Mouse (Mus musculus): ENCODE data around the gene Ube2f. TPM values are rescaled to one million over a fixed set of nuclear protein-coding genes. Genes with fewer than 3 reads are reported as not detected.

The Ube2f gene
- polyA plus RNA-seq, 1 experiment from 2014 or later = 84.5 TPM

DNA sequence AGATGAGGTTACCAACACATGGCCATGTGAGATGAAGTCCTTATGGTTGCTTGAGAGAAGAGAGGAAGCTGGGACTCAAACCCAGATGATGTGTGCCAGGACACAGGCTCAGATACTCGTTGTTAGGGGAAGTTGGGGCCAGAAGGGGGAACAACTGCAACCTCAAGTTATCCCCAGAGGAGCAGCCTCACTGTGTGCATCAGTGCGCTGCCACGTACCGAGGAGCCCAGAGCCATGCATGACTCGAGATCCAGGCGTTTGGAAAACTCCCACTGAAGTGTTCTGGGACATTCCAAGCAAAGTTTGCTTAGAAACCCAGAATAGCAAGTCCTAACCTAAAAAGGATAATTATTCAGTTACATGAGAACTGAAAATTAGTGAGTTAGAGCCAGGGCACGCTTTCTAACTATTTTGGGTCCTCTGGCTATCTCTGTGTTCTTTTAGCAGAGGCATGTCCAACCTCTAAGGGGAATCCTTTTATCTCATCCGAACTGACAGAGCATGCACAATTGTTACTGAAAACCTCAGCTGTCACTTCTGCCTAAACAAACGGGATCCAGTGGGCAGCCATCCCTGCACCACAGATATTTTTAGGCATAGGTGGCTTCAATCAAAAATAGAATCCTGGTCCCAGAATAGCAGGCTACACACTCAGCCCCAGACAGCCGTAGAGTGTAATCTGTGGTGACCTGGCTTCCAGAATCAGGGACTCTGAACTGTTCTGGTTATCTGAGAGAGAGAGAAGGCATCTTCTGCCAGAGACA, 33.4 kb upstream of the Ube2f start:
- no peak overlapping the region for H3K27ac ChIP-seq
- WGBS = 77% methylated on average over 10 of the region's 10 CpGs
- no peak for DNase-seq (ENCODE audit: low spot score)

DNA sequence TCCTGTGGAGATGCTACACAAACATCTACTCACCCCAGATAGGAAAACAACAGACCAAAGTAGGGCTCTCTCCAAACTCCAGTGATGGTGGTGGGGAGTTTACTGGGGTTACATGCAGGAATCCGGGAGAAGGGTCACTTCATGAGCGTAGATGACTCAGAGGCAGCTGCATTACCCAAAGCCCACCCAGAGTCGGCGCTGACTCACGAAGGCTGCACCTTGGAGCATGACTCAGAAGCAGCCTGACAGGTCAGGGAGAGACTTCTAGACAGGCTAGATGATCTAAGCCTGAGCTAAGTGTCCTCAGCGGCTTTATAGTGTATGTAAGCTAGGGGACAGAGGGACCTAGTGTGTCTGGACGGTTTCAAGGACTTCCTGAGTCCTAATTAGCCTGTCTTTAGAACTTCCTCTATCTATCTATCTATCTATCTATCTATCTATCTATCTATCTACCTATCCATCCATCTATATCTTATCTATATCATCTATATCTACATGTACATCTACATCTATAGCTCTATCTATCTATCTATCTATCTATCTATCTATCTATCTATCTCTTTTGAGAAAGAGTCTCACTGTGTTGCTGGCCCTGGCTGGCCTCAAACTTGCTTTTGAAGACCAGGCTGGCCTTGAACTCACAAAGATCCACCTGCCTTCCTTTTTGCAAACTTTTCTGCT, 30.3 kb upstream of the Ube2f start:
- no peak overlapping the region for H3K4me3 ChIP-seq
- no peaks in the 10 kb centered on the region for H3K27me3 ChIP-seq (ENCODE audit: low read depth, poor library complexity, severe bottlenecking)
- no peaks in the 10 kb centered on the region for H3K9me3 ChIP-seq (replicated peaks)
- whole genome bisulfite sequencing = 89% methylated on average over 7 of the region's 7 CpGs
- no peak overlapping the region for H3K27ac ChIP-seq
- no peaks in the 10 kb centered on the region for H3K36me3 ChIP-seq
- no peak for DNase-seq (ENCODE audit: low spot score)
- H3K4me1 ChIP-seq = no peaks in the 10 kb centered on the region

More for the DNA sequence above, 33.4 kb upstream of the Ube2f start:
- no peaks in the 10 kb centered on the region for H3K27me3 ChIP-seq (ENCODE audit: low read depth, poor library complexity, severe bottlenecking)
- no peaks in the 10 kb centered on the region for H3K9me3 ChIP-seq (replicated peaks)
- H3K36me3 ChIP-seq = no peaks in the 10 kb centered on the region
- peaks cover 9% of the 10 kb centered on the region for H3K4me1 ChIP-seq
- H3K4me3 ChIP-seq = no peak overlapping the region

DNA sequence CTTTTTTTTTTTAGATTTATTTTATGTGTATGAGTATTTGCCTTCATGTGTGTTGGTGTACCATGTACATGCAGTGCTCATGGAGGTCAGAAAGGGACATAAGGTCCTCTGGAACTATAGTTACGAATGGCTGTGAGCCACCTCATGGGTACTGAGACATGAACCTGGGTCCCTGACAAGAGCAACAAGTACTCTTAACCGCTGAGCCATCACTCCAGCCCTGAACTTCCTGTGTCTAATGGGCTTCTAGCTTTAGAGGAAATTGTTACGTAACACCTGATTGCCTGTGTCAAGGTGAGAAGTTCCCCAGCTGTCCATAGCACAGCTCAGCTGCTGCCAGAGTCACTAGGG, 29.8 kb upstream of the Ube2f start:
- no peak for DNase-seq (ENCODE audit: low spot score)
- Histone ChIP-seq H3K36me3 (no peaks in the 10 kb centered on the region), H3K27me3 (ENCODE audit: low read depth, poor library complexity, severe bottlenecking) (no peaks in the 10 kb centered on the region), H3K27ac (no peak overlapping the region), H3K4me3 (no peak overlapping the region), H3K4me1 (no peaks in the 10 kb centered on the region), H3K9me3 (replicated peaks) (no peaks in the 10 kb centered on the region)
- WGBS = 81% methylated on average over 3 of the region's 3 CpGs

DNA sequence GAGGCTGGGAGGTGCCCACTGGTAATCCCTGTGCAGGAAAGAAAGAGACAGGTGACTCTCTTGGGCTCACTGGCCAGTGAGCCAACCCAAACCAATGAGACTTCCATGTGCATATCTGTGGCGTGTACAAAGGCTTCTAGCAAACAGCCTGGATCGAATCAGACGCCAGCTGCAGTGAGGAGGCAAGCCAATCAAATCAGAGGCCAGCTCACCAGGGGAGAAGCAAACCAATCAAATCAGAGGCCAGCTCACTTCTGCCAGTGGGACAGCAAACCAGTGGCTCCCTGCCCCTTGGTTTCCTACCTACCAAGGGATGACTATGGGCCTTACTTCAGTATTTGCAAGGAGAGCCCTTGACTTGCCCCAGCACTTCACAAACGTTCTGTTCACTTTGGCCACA, 23.5 kb upstream of the Ube2f start:
- WGBS = 78% methylated on average over 4 of the region's 4 CpGs
- DNase-seq (ENCODE audit: low spot score) = no peak
- peaks cover 28% of the 10 kb centered on the region for H3K4me1 ChIP-seq
- H3K9me3 ChIP-seq (replicated peaks) = no peaks in the 10 kb centered on the region
- no peak overlapping the region for H3K27ac ChIP-seq
- H3K36me3 ChIP-seq = no peaks in the 10 kb centered on the region
- H3K27me3 ChIP-seq (ENCODE audit: low read depth, poor library complexity, severe bottlenecking) = no peaks in the 10 kb centered on the region
- H3K4me3 ChIP-seq = no peak overlapping the region

- Histone ChIP-seq H3K4me1 (peaks cover 28% of the 10 kb centered on the region), H3K4me3 (no peak overlapping the region), H3K9me3 (replicated peaks) (no peaks in the 10 kb centered on the region), H3K27ac (peak overlapping the region; percentile 54; the same call in 1 of the 2 replicates), H3K27me3 (ENCODE audit: low read depth, poor library complexity, severe bottlenecking) (no peaks in the 10 kb centered on the region), H3K36me3 (no peaks in the 10 kb centered on the region)
- 54% methylated on average over 15 of the region's 15 CpGs for WGBS
- DNase-seq (ENCODE audit: low spot score) = no peak
Measured at GRCm38 (mm10) chr1:91227381-91228054, 22.6 kb upstream of the Ube2f start.

DNA sequence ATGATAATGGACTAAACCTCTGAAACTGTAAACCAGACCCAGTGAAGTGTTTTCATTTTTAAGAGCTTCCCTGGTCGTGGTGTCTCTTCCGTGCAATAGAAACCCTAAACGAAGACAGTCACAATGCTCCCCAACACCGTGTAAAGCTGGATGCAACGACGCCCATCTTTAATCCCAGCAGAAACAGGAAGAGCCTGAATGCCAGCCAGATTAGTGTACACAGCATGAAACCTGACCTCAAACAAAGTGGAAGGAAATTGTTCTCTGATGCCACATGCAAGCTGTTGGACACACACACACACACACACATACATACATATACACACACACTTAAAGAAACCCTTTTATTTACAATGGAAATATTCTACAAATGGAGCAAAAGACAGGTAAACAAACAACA, 19.0 kb upstream of the Ube2f start:
- no peaks in the 10 kb centered on the region for H3K27me3 ChIP-seq (ENCODE audit: low read depth, poor library complexity, severe bottlenecking)
- no peak overlapping the region for H3K4me3 ChIP-seq
- H3K9me3 ChIP-seq (replicated peaks) = no peaks in the 10 kb centered on the region
- peaks cover 28% of the 10 kb centered on the region for H3K4me1 ChIP-seq
- no peaks in the 10 kb centered on the region for H3K36me3 ChIP-seq
- WGBS = 83% methylated on average over 6 of the region's 6 CpGs
- no peak for DNase-seq (ENCODE audit: low spot score)
- no peak overlapping the region for H3K27ac ChIP-seq

DNA sequence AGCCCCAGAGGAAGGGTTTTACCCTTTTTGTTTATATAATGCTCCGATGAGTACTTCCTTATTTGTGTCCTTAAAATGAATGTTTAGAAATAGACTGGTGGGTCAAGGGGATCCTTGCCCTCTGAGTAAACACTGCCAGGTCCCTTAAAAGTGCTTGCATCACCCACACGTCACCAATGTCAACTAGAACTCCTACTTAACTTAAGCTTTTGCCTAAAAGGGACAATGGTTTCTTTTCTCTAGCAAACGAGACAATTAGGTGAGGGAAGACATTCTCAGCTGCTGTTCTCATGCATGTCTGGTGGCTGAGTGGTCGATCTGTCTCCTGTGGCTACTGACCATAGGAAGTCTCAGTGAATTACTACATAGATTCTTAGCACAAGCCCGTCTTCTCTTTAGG, 18.2 kb upstream of the Ube2f start:
- no peak overlapping the region for H3K27ac ChIP-seq
- DNase-seq (ENCODE audit: low spot score) = no peak

DNA sequence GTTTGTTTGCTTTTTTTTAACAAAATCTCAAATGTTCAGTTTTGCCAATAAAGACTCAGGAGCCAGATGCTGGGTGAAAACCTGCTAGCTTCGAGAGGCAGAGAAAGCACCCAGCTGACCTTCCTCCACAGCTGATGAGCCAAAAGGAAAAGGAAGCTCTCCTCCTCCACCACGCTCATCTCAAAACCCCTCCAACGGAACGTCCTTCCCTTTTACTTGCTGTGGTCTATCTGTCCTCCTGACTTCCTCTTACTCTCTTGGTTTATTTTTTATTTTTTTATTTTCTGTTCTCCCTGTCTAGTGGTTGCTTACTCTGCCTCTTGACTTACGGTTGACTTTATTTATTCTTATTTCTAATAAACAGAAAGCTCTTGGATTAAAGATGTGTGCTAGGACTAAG, 14.7 kb upstream of the Ube2f start:
- Histone ChIP-seq H3K4me1 (peaks cover 5% of the 10 kb centered on the region; the same call in 1 of the 2 replicates), H3K27me3 (ENCODE audit: low read depth, poor library complexity, severe bottlenecking) (no peaks in the 10 kb centered on the region), H3K9me3 (replicated peaks) (no peaks in the 10 kb centered on the region), H3K36me3 (no peaks in the 10 kb centered on the region), H3K27ac (no peak overlapping the region), H3K4me3 (no peak overlapping the region)
- 74% methylated on average over 5 of the region's 5 CpGs for WGBS
- no peak for DNase-seq (ENCODE audit: low spot score)

More for the DNA sequence above, 18.2 kb upstream of the Ube2f start:
- Histone ChIP-seq H3K27me3 (ENCODE audit: low read depth, poor library complexity, severe bottlenecking) (no peaks in the 10 kb centered on the region), H3K36me3 (no peaks in the 10 kb centered on the region), H3K9me3 (replicated peaks) (no peaks in the 10 kb centered on the region), H3K4me3 (no peak overlapping the region), H3K4me1 (peaks cover 21% of the 10 kb centered on the region)
- 70% methylated on average over 5 of the region's 5 CpGs for WGBS

- no peak overlapping the region for H3K27ac ChIP-seq
- no peak overlapping the region for H3K4me3 ChIP-seq
- no peak for DNase-seq (ENCODE audit: low spot score)
- no peaks in the 10 kb centered on the region for H3K36me3 ChIP-seq
- H3K9me3 ChIP-seq (replicated peaks) = no peaks in the 10 kb centered on the region
- H3K27me3 ChIP-seq (ENCODE audit: low read depth, poor library complexity, severe bottlenecking) = peaks cover 4% of the 10 kb centered on the region; the same call in 1 of the 2 replicates
- no peaks in the 10 kb centered on the region for H3K4me1 ChIP-seq
- 75% methylated on average over 6 of the region's 6 CpGs for WGBS
Measured at GRCm38 (mm10) chr1:91237676-91238075, 12.4 kb upstream of the Ube2f start.

DNA sequence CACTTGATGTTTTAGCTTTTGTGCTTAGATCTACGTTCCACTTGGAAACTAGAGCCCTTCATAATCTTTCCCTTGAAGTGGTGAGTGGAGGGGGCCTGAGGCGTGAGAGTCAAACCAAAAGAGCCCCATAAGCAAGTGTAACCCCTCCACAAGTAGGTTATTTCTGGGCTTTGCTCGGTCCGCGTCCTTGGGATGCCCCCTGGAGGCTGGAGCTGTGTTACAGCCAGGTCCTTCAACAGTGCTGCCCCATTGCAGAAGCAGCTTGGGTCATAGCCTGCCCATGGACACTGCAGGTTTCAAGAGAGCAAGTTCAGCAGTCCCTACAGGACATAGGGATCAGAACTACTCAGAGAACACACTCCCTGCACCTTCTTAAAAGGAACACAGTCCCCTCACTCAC, 11.0 kb upstream of the Ube2f start:
- DNase-seq (ENCODE audit: low spot score) = peak; percentile 53
- H3K4me1 ChIP-seq = no peaks in the 10 kb centered on the region
- H3K27ac ChIP-seq = no peak overlapping the region
- no peak overlapping the region for H3K4me3 ChIP-seq
- H3K27me3 ChIP-seq (ENCODE audit: low read depth, poor library complexity, severe bottlenecking) = peaks cover 4% of the 10 kb centered on the region; the same call in 1 of the 2 replicates
- WGBS = 20% methylated on average over 5 of the region's 5 CpGs
- no peaks in the 10 kb centered on the region for H3K9me3 ChIP-seq (replicated peaks)
- H3K36me3 ChIP-seq = no peaks in the 10 kb centered on the region

DNA sequence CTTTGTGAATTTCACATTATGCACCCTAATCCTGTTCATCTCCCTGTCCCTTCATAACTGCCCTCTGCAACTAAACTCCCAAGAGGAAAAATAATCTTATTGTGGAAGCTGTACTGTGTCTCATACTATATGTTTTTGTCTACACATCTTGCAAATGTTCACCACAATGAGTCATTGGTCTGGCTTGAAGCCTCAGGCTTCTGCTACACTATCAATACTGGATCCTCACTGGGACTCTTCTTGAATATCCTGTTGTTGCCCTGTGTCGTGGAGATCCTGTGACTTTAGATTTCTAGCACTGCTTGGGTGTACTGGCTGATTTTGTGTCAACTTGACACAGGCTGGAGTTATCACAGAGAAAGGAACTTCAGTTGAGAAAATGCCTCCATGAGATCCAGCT, 10.3 kb upstream of the Ube2f start:
- no peak for DNase-seq (ENCODE audit: low spot score)
- Histone ChIP-seq H3K4me1 (no peaks in the 10 kb centered on the region), H3K36me3 (no peaks in the 10 kb centered on the region), H3K27me3 (ENCODE audit: low read depth, poor library complexity, severe bottlenecking) (peaks cover 4% of the 10 kb centered on the region; the same call in 1 of the 2 replicates), H3K9me3 (replicated peaks) (no peaks in the 10 kb centered on the region), H3K4me3 (no peak overlapping the region), H3K27ac (no peak overlapping the region)
- WGBS = 79% methylated on average over 1 of the region's 1 CpGs

- Histone ChIP-seq H3K27ac (no peak overlapping the region), H3K36me3 (no peaks in the 10 kb centered on the region), H3K27me3 (ENCODE audit: low read depth, poor library complexity, severe bottlenecking) (peaks cover 4% of the 10 kb centered on the region; the same call in 1 of the 2 replicates), H3K4me1 (no peaks in the 10 kb centered on the region), H3K9me3 (replicated peaks) (no peaks in the 10 kb centered on the region), H3K4me3 (no peak overlapping the region)
- 90% methylated on average over 1 of the region's 1 CpGs for whole genome bisulfite sequencing
- DNase-seq (ENCODE audit: low spot score) = no peak
Measured at GRCm38 (mm10) chr1:91240685-91241084, 9.4 kb upstream of the Ube2f start.

- no peak for DNase-seq (ENCODE audit: low spot score)
- no peak overlapping the region for H3K4me3 ChIP-seq
- no peaks in the 10 kb centered on the region for H3K4me1 ChIP-seq
- WGBS = 83% methylated on average over 4 of the region's 4 CpGs
- H3K36me3 ChIP-seq = no peaks in the 10 kb centered on the region
- H3K9me3 ChIP-seq (replicated peaks) = no peaks in the 10 kb centered on the region
- H3K27me3 ChIP-seq (ENCODE audit: low read depth, poor library complexity, severe bottlenecking) = peaks cover 4% of the 10 kb centered on the region; the same call in 1 of the 2 replicates
- no peak overlapping the region for H3K27ac ChIP-seq
Measured at GRCm38 (mm10) chr1:91241249-91241648, 8.9 kb upstream of the Ube2f start.
